Mouse (Mus musculus): ENCODE data around the gene Tapt1.

Tapt1 gene

DNA sequence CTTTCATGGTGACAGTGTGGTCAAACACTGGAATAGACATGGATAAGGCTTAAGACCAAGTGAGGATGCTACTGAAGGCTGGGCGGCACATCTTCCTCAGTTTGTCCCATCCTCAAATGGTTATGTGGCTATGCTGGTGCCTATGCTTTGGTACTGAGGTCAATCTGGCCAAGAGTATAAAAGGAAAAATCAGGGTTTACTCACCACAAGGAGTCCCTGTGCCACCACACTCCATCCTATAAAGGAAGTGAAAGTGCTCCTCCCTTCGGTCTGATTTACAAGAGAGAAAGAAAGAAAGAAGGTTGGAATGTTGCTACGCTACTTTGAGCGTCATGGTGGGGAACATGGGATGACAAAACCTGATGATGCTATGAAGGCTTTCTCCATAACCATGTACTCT is 27.3 kb downstream of the Tapt1 start:
- intact Hi-C loops (cut with DNase I): no loop called here

DNA sequence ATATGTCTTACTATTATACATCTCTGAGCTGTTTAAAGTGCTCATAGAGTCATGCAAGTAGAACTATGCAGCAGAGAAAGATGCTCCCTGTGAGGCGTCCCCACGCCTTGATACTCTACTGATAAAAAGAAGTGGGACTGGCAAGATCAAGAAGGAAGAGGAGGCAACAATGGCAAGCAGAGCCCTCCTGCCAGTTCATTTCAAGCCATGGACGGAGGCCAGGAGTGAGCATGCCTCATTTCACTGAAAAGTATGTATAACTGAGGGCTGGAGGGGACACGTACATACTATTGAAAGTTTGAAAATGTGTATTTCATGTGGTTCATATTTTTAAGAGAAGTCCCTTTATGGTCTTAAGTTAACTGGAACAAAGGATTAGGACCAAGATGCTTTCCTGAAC is 28.0 kb downstream of the Tapt1 start:
- intact Hi-C loops (cut with DNase I): no loop called here

DNA sequence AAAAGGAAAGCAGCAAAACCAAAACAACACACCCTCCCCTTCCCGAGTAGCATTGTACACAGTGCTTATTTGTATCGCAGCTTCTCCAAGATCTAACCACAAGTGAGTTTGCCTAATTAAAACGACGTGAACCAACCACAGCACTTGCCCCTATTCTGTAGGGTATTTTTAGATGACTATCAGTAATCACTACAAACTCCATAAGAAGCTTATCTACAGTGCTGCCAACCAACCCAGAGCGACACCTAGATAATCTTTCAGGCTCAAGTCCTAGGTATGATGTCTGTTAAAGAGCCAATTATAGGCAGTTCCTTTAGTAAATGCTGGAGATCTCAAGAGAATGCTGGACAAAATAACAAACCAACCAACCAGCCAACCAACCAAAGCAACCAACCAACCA is 28.6 kb downstream of the Tapt1 start:
- intact Hi-C loops (cut with DNase I): no loop called here

- intact Hi-C loops (cut with DNase I): no loop called here
Observed at GRCm38 (mm10) chr5:44196167-44196566, 30.3 kb downstream of the Tapt1 start.

GRCm38 (mm10) chr5:44187370-44187769 is 39.1 kb downstream of the Tapt1 start:
- intact Hi-C loops (cut with DNase I): no loop called here

DNA sequence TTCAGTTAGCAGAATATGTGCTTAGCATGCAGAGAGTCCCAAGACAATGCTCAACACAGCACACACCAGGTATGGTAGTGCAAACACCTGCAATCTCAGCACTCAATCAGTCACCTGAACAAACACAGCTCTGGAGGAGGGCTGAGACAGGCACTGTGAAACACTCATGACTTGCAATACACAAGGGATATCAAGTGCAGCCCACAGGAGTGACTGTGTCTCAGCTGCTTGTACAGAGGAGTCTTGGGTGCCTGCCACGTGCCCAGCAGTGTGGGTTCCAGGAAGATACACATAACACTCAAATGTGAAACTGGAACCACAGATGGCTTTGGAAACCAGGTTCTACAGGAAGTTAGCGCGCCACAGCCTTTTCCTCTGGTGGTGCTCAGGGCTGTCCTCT is 44.8 kb downstream of the Tapt1 start:
- intact Hi-C loops (cut with DNase I): no loop called here

DNA sequence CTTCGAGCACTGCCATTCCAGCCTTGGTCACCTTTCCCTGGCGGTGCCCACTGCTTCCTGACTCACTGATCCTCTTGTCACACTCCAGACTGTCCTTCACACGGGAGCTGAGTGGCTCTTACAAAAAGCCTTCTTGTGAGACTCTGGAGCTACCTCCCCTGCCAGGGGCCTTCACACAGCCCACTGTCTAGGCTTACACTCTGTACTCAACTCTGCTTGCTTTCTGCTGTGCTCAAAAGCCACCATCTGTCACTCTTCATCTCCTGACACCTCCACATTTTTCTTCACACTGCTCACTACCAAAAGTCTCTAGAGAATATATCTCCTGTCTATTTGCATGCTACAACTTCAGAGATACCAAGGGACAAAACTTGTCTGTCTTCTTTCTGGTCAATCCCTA is 46.0 kb downstream of the Tapt1 start:
- intact Hi-C loops (cut with DNase I): no loop called here

- intact Hi-C loops (cut with DNase I): no loop called here
Observed at GRCm38 (mm10) chr5:44174046-44174445, 52.4 kb downstream of the Tapt1 start.

DNA sequence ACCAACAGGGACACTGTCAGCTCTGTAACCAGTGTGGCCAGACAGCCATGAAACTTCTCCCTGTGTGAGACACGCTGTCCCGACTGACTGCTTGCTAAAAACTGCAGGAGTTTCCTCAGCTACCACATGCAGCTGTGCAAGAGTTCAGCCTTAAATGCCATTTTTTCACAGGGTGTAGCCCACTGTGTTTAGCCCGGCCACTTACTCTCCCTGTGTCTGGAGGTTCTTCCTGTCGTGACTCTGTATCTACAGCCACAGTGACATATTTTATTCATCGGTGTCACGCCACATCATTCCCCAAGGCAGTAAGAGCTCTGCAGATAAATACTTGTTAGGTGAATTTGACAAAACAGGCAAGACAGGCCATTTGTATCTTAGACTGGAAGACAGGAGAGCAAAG is 59.6 kb downstream of the Tapt1 start:
- intact Hi-C loops (cut with DNase I): loop anchor here (5.0 kb wide), 1 partner anchor 105 kb away; no protein-coding TSS in a partner anchor

- intact Hi-C loops (cut with DNase I): loop anchor here (5.0 kb wide), 1 partner anchor 106 kb away; no protein-coding TSS in a partner anchor
Observed at GRCm38 (mm10) chr5:44165854-44166253, 60.6 kb downstream of the Tapt1 start.

DNA sequence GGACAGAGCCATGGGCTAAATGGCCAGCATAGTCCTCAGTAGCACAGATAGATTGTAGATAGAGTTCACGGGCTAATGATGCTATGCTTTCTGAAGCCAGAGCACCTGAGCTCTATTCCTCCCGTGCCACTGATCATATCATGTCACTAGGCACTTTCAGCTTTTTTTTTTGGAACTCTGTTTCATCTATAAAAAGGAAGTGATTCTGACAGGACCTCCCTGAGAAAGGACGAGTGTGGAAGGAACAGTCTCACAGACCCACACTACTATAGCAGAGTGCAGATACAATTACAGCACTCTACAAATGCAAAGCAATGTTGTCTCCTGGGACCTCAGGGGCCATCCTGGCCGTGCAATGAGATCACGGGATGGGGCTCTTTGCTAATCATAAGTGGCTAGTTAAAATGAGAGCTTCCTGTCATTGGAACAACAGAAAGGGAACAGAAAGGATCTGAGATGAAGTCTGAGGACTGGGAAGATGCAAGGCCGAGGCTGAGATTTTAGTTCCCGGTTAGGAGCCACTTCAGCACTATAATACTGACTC is 62.1 kb downstream of the Tapt1 start:
- intact Hi-C loops (cut with DNase I): no loop called here

DNA sequence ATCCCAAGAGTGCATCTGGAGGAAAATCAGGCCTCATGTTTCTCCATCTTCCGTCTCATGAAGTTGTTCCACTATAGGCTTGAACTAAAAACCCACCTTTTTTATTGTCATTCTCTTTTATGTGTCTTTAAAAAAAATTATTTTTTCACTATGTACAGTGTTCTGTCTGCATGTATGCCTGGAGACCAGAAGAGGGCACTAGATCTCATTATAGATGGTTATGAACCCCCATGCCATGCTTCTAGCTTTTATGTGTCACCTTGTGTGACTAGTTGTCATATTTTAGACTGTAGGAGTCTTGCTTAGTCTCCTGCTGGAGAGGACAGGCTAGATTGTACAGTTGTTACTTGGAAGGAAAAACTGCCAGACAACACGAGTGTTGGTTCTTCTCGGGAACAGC is 63.1 kb downstream of the Tapt1 start:
- intact Hi-C loops (cut with DNase I): no loop called here

GRCm38 (mm10) chr5:44162786-44163185 is 63.6 kb downstream of the Tapt1 start:
- intact Hi-C loops (cut with DNase I): no loop called here

- intact Hi-C loops (cut with DNase I): no loop called here
Observed at GRCm38 (mm10) chr5:44159679-44160438, 66.6 kb downstream of the Tapt1 start.

GRCm38 (mm10) chr5:44159231-44159630 is 67.2 kb downstream of the Tapt1 start:
- intact Hi-C loops (cut with DNase I): no loop called here

DNA sequence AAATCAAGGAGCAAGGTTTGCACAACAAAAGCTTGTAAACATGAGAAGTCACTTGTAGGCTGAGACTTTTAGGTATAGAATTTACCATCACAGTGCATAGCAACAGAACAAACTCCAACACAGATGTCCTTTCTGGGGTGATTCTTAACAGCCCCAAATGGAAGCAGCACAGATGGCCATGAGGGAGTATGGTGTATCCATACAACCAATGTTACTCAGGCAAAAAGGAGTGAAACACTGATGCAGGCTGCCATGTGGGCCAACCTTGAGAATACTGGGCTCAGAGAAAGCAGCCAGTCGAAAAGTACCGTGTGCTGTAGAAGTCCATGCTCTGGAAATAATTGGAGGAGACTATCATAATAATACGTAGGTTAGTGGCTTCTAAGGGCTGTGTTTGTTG is 68.0 kb downstream of the Tapt1 start:
- intact Hi-C loops (cut with DNase I): no loop called here

DNA sequence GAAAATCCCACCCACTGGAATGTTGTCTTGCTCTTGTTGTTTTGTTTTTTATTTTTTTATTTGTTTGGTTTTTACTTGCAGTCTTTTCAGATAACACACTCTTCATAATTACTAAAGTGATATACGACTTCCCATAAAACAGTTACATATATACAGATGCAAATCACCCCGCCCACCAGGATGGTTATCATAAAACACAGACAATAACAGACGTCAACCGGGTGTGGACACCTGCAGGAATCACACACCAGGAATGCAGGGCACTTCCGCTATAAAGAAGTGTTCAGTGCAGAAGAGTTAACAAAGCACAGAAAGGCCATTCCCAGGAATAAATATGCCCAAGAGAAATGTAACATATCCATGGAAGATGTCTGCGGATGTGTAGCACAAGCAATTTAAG is 68.7 kb downstream of the Tapt1 start:
- intact Hi-C loops (cut with DNase I): no loop called here

- intact Hi-C loops (cut with DNase I): no loop called here
Observed at GRCm38 (mm10) chr5:44153050-44153449, 73.4 kb downstream of the Tapt1 start.

- intact Hi-C loops (cut with DNase I): no loop called here
Observed at GRCm38 (mm10) chr5:44151327-44152051, 74.9 kb downstream of the Tapt1 start.

- intact Hi-C loops (cut with DNase I): no loop called here
Observed at GRCm38 (mm10) chr5:44147732-44148131, 78.7 kb downstream of the Tapt1 start.

GRCm38 (mm10) chr5:44146437-44147332 is 79.7 kb downstream of the Tapt1 start:
- intact Hi-C loops (cut with DNase I): no loop called here
